Mouse (Mus musculus): ENCODE data around the gene Epp13. TPM values are rescaled to one million over a fixed set of nuclear protein-coding genes. Genes with fewer than 3 reads are reported as not detected.
"Not testable (repeated sequence)": the region's sequence is repeated elsewhere in the genome, so short reads cannot be mapped to it uniquely, and the experiment has no call there.

Gene Epp13
- not detected in 2 replicates for polyA plus RNA-seq (2012; rRNA removed)

GRCm38 (mm10) chr7:6252410-6252809 lies at the start of gene Epp13:
Epp13 (plus strand) TSS chr7:6252710.
- Histone ChIP-seq H3K27me3 (ENCODE audit: control insufficient read depth, insufficient read depth, low read length) (no peaks in the 10 kb centered on the region), H3K36me3 (ENCODE audit: control insufficient read depth, insufficient read depth, low read length) (no peaks in the 10 kb centered on the region), H3K27ac (ENCODE audit: control insufficient read depth, insufficient read depth, low read length) (no peak within 1 kb of the TSS), H3K4me3 (ENCODE audit: control insufficient read depth, insufficient read depth, low read length) (no peak within 1 kb of the TSS), H3K4me1 (replicated peaks; ENCODE audit: control insufficient read depth, insufficient read depth, low read length) (no peaks in the 10 kb centered on the region)
- DNase-seq = no peak
- 81% methylated on average over 6 of the region's 6 CpGs for WGBS
- TF ChIP-seq POLR2A (IDR thresholded peaks at IDR 0.05; ENCODE audit: control insufficient read depth, extremely low read depth, insufficient read depth, low read length, poor library complexity) (no peak), CTCF (IDR thresholded peaks at IDR 0.05; ENCODE audit: borderline replicate concordance, control insufficient read depth, extremely low read depth, insufficient read depth, low read length, poor library complexity) (no peak)

- WGBS = 81% methylated on average over 3 of the region's 3 CpGs
Measured at GRCm38 (mm10) chr7:6204200-6204599, 48.3 kb upstream of the Epp13 start.

GRCm38 (mm10) chr7:6213144-6213543 lies 39.4 kb upstream of the Epp13 start:
- Histone ChIP-seq H3K4me3 (ENCODE audit: control insufficient read depth, insufficient read depth, low read length) (no peak overlapping the region), H3K4me1 (replicated peaks; ENCODE audit: control insufficient read depth, insufficient read depth, low read length) (no peaks in the 10 kb centered on the region), H3K27ac (ENCODE audit: control insufficient read depth, insufficient read depth, low read length) (no peak overlapping the region), H3K36me3 (ENCODE audit: control insufficient read depth, insufficient read depth, low read length) (no peaks in the 10 kb centered on the region), H3K27me3 (ENCODE audit: control insufficient read depth, insufficient read depth, low read length) (no peaks in the 10 kb centered on the region)
- DNase-seq = peak; percentile 46
- TF ChIP-seq POLR2A (IDR thresholded peaks at IDR 0.05; ENCODE audit: control insufficient read depth, extremely low read depth, insufficient read depth, low read length, poor library complexity) (no peak), CTCF (IDR thresholded peaks at IDR 0.05; ENCODE audit: borderline replicate concordance, control insufficient read depth, extremely low read depth, insufficient read depth, low read length, poor library complexity) (peak; percentile 69; the same call in 1 of the 2 replicates)
- WGBS = 42% methylated on average over 5 of the region's 5 CpGs

More at GRCm38 (mm10) chr7:6204200-6204599, 48.3 kb upstream of the Epp13 start:
- no peak for DNase-seq
- Histone ChIP-seq H3K36me3 (ENCODE audit: control insufficient read depth, insufficient read depth, low read length) (no peaks in the 10 kb centered on the region), H3K4me1 (replicated peaks; ENCODE audit: control insufficient read depth, insufficient read depth, low read length) (no peaks in the 10 kb centered on the region), H3K4me3 (ENCODE audit: control insufficient read depth, insufficient read depth, low read length) (no peak overlapping the region), H3K27me3 (ENCODE audit: control insufficient read depth, insufficient read depth, low read length) (no peaks in the 10 kb centered on the region), H3K27ac (ENCODE audit: control insufficient read depth, insufficient read depth, low read length) (no peak overlapping the region)
- TF ChIP-seq POLR2A (IDR thresholded peaks at IDR 0.05; ENCODE audit: control insufficient read depth, extremely low read depth, insufficient read depth, low read length, poor library complexity) (no peak), CTCF (IDR thresholded peaks at IDR 0.05; ENCODE audit: borderline replicate concordance, control insufficient read depth, extremely low read depth, insufficient read depth, low read length, poor library complexity) (no peak)

GRCm38 (mm10) chr7:6214691-6215090 lies 37.8 kb upstream of the Epp13 start:
- H3K4me1 ChIP-seq (replicated peaks; ENCODE audit: control insufficient read depth, insufficient read depth, low read length); H3K27ac ChIP-seq (ENCODE audit: control insufficient read depth, insufficient read depth, low read length); H3K27me3 ChIP-seq (ENCODE audit: control insufficient read depth, insufficient read depth, low read length); DNase-seq; H3K4me3 ChIP-seq (ENCODE audit: control insufficient read depth, insufficient read depth, low read length); H3K36me3 ChIP-seq (ENCODE audit: control insufficient read depth, insufficient read depth, low read length): not testable (repeated sequence)
- WGBS = 79% methylated on average over 4 of the region's 4 CpGs

- 61% methylated on average over 3 of the region's 3 CpGs for WGBS
- H3K36me3 ChIP-seq (ENCODE audit: control insufficient read depth, insufficient read depth, low read length) = no peaks in the 10 kb centered on the region
- TF ChIP-seq POLR2A (IDR thresholded peaks at IDR 0.05; ENCODE audit: control insufficient read depth, extremely low read depth, insufficient read depth, low read length, poor library complexity) (no peak), CTCF (IDR thresholded peaks at IDR 0.05; ENCODE audit: borderline replicate concordance, control insufficient read depth, extremely low read depth, insufficient read depth, low read length, poor library complexity) (no peak)
- H3K27me3 ChIP-seq (ENCODE audit: control insufficient read depth, insufficient read depth, low read length) = no peaks in the 10 kb centered on the region
- H3K4me3 ChIP-seq (ENCODE audit: control insufficient read depth, insufficient read depth, low read length) = no peak overlapping the region
- H3K27ac ChIP-seq (ENCODE audit: control insufficient read depth, insufficient read depth, low read length) = no peak overlapping the region
- DNase-seq = no peak
- H3K4me1 ChIP-seq (replicated peaks; ENCODE audit: control insufficient read depth, insufficient read depth, low read length) = no peaks in the 10 kb centered on the region
Measured at GRCm38 (mm10) chr7:6220147-6220546, 32.4 kb upstream of the Epp13 start.

GRCm38 (mm10) chr7:6221978-6222377 lies 30.5 kb upstream of the Epp13 start, which contains the start of gene Zscan5b:
Zscan5b (plus strand) TSS chr7:6222278.
- no peak within 1 kb of the TSS for H3K4me3 ChIP-seq (ENCODE audit: control insufficient read depth, insufficient read depth, low read length)
- no peaks in the 10 kb centered on the region for H3K36me3 ChIP-seq (ENCODE audit: control insufficient read depth, insufficient read depth, low read length)
- no peaks in the 10 kb centered on the region for H3K4me1 ChIP-seq (replicated peaks; ENCODE audit: control insufficient read depth, insufficient read depth, low read length)
- 97% methylated on average over 12 of the region's 12 CpGs for WGBS
- no peak within 1 kb of the TSS for H3K27ac ChIP-seq (ENCODE audit: control insufficient read depth, insufficient read depth, low read length)
- no peak for TF ChIP-seq CTCF (IDR thresholded peaks at IDR 0.05; ENCODE audit: borderline replicate concordance, control insufficient read depth, extremely low read depth, insufficient read depth, low read length, poor library complexity)
- no peak for TF ChIP-seq POLR2A (IDR thresholded peaks at IDR 0.05; ENCODE audit: control insufficient read depth, extremely low read depth, insufficient read depth, low read length, poor library complexity)
- no peak for DNase-seq
- no peaks in the 10 kb centered on the region for H3K27me3 ChIP-seq (ENCODE audit: control insufficient read depth, insufficient read depth, low read length)

- not testable (repeated sequence) for DNase-seq; H3K27ac ChIP-seq (ENCODE audit: control insufficient read depth, insufficient read depth, low read length); H3K27me3 ChIP-seq (ENCODE audit: control insufficient read depth, insufficient read depth, low read length); H3K36me3 ChIP-seq (ENCODE audit: control insufficient read depth, insufficient read depth, low read length); H3K4me3 ChIP-seq (ENCODE audit: control insufficient read depth, insufficient read depth, low read length); H3K4me1 ChIP-seq (replicated peaks; ENCODE audit: control insufficient read depth, insufficient read depth, low read length)
- 62% methylated on average over 8 of the region's 8 CpGs for WGBS
Measured at GRCm38 (mm10) chr7:6228491-6228890, 24.0 kb upstream of the Epp13 start.
